Mouse (Mus musculus): ENCODE measurements around the gene Pfkl.

DNA sequence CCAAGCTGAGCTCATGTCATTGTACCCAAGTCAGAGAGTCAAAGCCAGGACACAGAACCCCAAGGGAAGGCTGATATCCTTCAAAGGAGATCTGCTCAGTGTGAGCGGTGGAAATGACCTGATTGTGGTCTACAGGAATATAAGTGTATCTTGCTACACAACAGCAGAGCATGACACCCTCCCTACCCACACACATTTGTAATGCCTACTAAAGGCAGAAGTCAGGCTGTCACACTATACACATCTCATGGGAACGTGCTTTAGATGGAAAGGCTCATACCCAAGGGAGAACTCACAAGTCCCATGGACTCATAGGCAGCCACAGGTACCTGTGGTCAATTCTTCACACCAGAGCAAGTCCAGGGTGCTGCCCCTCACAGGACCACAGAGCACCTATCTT lies 7.6 kb downstream of the Pfkl start:
- TF ChIP-seq CTCF (conservative IDR thresholded peaks at IDR 0.05; ENCODE audit: low read length) (no peak), POU5F1 (IDR thresholded peaks at IDR 0.05; ENCODE audit: borderline replicate concordance, low read length) (no peak), NANOG (IDR thresholded peaks at IDR 0.05; ENCODE audit: borderline replicate concordance, low read length) (no peak)

Data from E14TG2a.4 (cell line).